Mouse (Mus musculus) embryo, embryonic 9.5 days (tissue): Measurements from ENCODE around the gene Scarf1.
"Not testable (repeated sequence)": the region's sequence is repeated elsewhere in the genome, so short reads cannot be mapped to it uniquely, and the experiment has no call there.

Experiments used
- DNase-seq: peaks from one replicate; pipeline ENCODE4 v3.0.0-alpha.2; 2017; ENCODE audit errors: extremely low spot score

Gene Scarf1

GRCm38 (mm10) chr11:75537491-75538183, 24.3 kb downstream of the Scarf1 start:
- no peak for DNase-seq

GRCm38 (mm10) chr11:75538184-75538969, 25.0 kb downstream of the Scarf1 start:
- DNase-seq, result no peak

GRCm38 (mm10) chr11:75538970-75539299, 25.6 kb downstream of the Scarf1 start:
- no peak for DNase-seq

- no peak for DNase-seq
Observed at GRCm38 (mm10) chr11:75540209-75540608, 26.9 kb downstream of the Scarf1 start.

- no peak for DNase-seq
Observed at GRCm38 (mm10) chr11:75540710-75541581, 27.6 kb downstream of the Scarf1 start.

GRCm38 (mm10) chr11:75544713-75545112, 31.4 kb downstream of the Scarf1 start:
- DNase-seq, result no peak

- DNase-seq, result no peak
Observed at GRCm38 (mm10) chr11:75546057-75546456, 32.7 kb downstream of the Scarf1 start.

GRCm38 (mm10) chr11:75549658-75550111, 36.3 kb downstream of the Scarf1 start:
- no peak for DNase-seq

- DNase-seq, result no peak
Observed at GRCm38 (mm10) chr11:75550200-75550946, 37.0 kb downstream of the Scarf1 start.

- DNase-seq, result no peak
Observed at GRCm38 (mm10) chr11:75551321-75551720, 38.0 kb downstream of the Scarf1 start.

- no peak for DNase-seq
Observed at GRCm38 (mm10) chr11:75551961-75552441, 38.7 kb downstream of the Scarf1 start.

GRCm38 (mm10) chr11:75552906-75553482, 39.7 kb downstream of the Scarf1 start:
- no peak for DNase-seq

GRCm38 (mm10) chr11:75556006-75556405, 42.7 kb downstream of the Scarf1 start:
- not testable (repeated sequence) for DNase-seq

GRCm38 (mm10) chr11:75557142-75557541, 43.8 kb downstream of the Scarf1 start:
- DNase-seq, result no peak

- DNase-seq, result no peak
Observed at GRCm38 (mm10) chr11:75558101-75558500, 44.8 kb downstream of the Scarf1 start.

GRCm38 (mm10) chr11:75559870-75560504, 46.6 kb downstream of the Scarf1 start:
- no peak for DNase-seq

GRCm38 (mm10) chr11:75560530-75561409, 47.4 kb downstream of the Scarf1 start:
- no peak for DNase-seq

GRCm38 (mm10) chr11:75561410-75561791, 48.1 kb downstream of the Scarf1 start:
- DNase-seq, result no peak

- no peak for DNase-seq
Observed at GRCm38 (mm10) chr11:75562840-75563239, 49.5 kb downstream of the Scarf1 start.
